Mouse (Mus musculus): Measurements from ENCODE around the gene Cyp17a1. TPM values are rescaled to one million over a fixed set of nuclear protein-coding genes. Genes with fewer than 3 reads are reported as not detected.

Cyp17a1 gene
- not detected for total RNA-seq (2023)

DNA sequence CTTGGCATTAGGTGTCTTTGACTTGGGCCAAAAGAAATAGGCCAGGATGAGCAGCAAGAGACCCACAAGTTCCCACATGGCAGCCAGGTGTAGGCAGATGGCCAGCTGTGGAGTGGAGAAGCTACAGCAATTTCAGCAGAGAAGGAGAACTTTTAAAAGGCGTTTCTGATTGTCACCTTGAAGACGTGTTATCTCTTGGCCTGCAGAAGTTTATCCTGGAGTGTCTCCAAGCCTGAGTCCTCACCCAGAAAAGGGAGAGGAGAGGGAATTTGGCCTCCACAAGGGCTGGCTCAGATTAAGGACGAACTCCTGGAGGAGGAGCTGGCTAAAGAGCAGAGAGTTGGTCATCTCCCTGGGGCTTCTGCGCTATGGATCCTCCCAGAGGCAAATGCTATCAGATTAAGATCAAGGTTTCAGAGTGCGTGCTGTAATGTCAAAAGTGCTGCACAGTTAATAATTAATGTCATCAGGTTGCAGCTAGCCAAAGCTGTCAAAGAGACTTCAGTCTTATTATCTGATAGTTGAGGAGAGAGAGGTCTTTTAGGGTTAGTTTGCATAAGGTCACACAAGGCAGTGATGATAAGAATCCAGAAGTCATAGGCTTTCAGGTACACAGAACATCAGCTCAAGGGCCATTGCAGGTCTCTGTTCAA is at the start of gene Cyp17a1:
TSS of gene Cyp17a1 (minus strand) at position 407 of the 653 bp plus-strand sequence.

DNA sequence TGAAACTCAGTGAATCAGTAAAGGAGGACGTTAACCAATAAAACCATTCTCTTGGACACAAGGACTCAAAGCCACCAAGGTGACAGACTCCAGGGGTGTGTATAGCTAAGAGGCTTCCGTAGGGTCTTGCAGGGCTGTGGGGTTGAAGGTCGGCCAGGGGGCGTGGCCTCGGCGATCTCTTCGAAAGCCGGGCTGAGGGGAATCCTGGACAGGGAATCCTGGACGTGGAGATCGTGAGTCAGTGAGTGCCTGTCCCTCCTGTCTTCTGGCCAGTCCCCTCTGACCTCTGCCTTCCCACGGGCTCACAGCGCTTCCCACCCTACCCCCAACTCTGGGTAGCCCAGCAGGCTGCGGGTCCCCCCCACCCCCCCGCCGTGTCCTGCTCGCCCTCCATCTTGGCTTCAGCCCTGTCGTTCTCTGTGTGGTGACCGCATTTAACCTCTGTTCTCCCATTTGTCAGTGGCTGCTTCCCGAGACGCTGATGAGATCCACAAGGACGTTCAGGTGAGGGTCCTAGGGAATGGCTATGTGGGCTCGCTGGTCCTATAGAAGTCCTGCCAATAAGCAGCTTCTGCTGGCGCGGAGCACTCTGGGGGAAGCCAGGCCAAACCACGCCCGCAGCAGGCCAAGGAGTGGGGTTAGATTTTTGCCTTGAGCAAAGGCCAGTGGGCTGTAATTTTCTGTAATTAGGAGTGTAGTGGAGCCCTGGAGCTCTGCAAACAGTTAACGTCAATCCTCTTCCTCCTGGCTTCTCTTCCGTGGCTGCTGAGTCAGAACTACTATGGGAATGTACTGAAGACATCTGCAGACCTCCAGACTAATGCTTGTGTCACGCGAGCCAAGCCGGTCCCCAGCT is 34.6 kb upstream of the Cyp17a1 start, which contains the start of gene As3mt:
TSS of gene As3mt (plus strand) at position 163 of the 856 bp plus-strand sequence.

DNA sequence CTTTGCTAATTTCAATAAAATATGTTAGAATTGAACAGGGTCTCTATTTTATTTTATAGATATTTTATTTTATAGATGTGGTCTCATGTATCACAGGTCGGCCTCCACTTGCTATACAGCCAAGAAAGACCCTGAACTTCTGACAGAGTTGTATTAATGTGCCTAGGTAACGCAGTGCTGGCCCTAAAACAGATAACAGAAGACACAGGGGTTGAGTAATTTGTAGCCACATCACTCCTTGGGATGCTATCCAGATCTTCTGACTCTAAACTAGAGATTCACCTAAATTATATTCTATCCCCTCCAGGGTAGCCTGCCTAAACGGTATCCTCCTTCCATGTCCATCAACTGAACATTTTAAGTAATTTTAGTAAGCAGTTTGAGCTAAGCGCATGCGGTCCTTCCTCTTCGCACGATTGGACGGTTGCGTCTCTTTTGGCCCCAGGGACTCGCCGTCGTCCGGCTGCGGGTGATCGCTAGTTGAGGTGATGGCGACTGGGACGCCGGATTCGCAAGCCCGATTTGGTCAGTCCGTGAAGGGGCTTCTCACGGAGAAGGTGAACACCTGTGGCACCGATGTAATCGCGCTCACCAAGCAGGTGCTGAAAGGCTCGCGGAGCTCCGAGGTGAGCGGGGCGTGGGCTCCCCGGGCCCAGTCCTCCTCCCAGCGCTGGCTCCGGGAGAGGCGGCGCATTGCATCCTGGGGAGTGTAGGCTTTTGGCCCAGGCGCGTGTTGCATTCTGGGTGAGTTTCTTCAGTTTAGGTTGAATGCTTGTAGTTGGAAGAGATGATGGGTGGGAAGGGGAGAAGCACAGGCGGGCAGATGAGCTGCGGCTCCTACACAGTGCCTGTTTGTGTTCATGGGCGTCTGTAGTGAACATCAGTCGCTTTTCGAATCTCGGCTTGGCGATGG is 16.7 kb upstream of the Cyp17a1 start, which contains the start of gene Borcs7:
TSS of gene Borcs7 (plus strand) at position 447 of the 913 bp plus-strand sequence.

Other genes starting within 250 kb of the Cyp17a1 start
- gene Trim8, start 171.5 kb downstream of the Cyp17a1 start, total RNA-seq (2023) = 44.5 TPM
- gene Arl3, start 100.0 kb downstream of the Cyp17a1 start, total RNA-seq (2023) = 8.0 TPM
- gene Sfxn2, start 99.8 kb downstream of the Cyp17a1 start, total RNA-seq (2023) = 12.8 TPM
- 76.4 TPM for gene Wbp1l, start 74.1 kb downstream of the Cyp17a1 start, total RNA-seq (2023)
- gene Borcs7, start 16.7 kb upstream of the Cyp17a1 start, total RNA-seq (2023) = 6.9 TPM
- 23.0 TPM for gene As3mt, start 34.3 kb upstream of the Cyp17a1 start, total RNA-seq (2023)
- gene Cnnm2, start 88.4 kb upstream of the Cyp17a1 start, total RNA-seq (2023) = 6.7 TPM